Mouse (Mus musculus): Measurements from ENCODE around the gene Bfsp1. TPM values are rescaled to one million over a fixed set of nuclear protein-coding genes. Genes with fewer than 3 reads are reported as not detected.

Gene Bfsp1
- polyA plus RNA-seq, 3 experiments from 2014 or later, result not detected

DNA sequence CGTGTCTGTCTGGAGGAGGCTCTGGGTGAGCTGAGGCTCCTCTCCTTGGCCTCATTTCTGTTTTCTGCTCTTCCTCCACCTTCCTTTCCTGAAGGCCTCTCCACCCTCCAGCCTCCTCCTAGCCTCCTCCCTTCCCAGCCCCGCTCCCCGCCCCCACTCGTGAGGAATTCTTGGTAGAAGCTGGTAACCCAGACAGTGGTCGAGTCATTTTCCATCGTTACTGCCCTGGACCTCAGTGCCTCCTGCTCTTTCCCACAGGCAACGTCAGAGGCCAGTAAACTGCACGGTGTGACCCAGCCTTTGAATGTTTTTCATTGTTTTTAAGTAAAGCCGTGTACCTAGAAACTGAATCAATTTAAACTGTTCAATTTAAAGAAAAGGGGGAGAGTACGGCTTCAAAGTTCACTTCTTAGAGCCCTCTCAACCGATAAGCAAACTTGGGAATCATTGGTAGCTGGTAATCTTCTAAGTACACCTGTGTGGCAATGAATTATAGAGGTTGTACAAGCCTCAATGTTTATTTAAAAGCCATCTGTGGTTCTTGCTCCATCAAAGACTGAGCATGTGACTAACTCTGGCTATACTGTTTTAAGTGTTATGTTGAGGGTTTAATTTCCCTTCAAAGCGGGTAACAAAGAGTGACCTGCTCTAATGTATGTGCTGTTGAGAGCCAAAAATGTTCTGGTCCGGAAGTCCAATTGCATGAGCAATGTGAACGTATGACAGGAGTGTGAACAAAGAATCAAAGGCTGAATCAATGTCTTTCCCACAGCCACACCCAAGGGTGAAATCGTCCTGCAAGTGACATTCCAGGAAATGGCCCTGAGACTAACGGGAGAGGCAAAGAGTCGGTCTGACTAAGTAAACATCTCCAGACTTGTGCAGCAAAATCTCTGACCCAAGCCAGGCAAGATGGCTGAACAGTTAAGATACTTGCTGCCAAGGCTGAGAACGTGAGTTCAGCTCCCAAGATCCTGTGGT lies 10.4 kb downstream of the Bfsp1 start:
- no peak for ATAC-seq

GRCm38 (mm10) chr2:143851354-143852221 lies 11.4 kb downstream of the Bfsp1 start:
- ATAC-seq, result no peak

- ATAC-seq, result no peak
These were observed 15.7 kb downstream of the Bfsp1 start for GRCm38 (mm10) chr2:143847291-143847690.

GRCm38 (mm10) chr2:143846799-143847198 lies 16.2 kb downstream of the Bfsp1 start:
- ATAC-seq, result no peak

- ATAC-seq, result no peak
These were observed 18.2 kb downstream of the Bfsp1 start for GRCm38 (mm10) chr2:143844779-143845178.

GRCm38 (mm10) chr2:143841536-143841935 lies 21.4 kb downstream of the Bfsp1 start:
- ATAC-seq, result no peak

DNA sequence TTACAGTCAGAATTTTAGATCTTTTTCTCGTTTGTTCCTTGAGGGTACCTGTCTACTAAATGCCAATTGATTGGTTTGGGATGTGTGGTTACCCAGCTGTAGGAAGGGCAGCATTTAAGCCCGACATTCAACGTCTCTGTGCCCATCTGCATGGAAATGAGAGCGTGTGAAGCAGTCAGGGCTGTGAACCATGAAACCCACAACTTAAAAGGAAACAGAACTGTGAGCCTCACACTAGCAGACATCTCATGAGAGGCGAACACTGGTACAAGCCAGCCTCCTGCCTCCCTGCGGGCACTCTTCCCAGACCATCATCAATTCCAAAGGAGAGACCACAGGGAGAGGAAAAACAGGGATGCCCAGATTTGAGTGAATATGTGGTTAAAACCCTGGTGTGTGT lies 22.1 kb downstream of the Bfsp1 start:
- no peak for ATAC-seq

DNA sequence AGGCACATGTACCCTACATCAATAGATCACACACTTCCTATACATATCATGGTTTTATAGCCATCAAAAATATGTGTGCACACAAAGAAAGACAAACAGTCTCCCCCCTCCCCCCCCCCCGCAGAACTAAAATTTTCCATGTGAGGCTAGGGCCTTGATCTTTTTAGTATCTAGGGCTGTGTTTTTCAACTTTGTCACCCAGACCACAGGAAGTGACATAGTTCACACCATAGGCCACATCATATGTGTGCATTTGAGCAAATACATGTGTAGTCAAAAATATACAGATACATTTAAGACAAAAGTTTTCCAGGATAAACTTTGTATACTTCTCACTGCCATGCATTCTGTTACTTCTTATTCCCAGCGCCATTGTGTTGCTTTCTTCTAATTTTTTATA lies 23.5 kb downstream of the Bfsp1 start:
- peak; percentile 63 for ATAC-seq

DNA sequence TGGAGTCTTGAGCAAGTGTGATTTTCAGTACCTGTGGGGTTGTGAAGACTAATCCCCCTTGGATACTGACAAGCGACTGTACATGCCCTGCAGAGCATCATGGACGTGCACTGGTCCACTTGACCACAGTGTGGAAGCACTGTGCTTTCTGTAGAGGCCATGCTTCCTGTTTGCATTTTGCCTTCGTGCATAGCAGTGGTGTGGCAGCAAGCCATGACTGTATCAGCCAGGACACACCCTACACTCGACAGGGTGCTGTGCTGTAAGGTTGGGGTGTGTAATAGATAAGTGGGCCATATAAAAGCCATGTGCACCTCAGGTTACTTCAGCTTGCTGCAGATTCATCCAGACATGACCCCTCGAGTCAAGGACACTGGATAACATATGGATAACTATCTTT lies 24.3 kb downstream of the Bfsp1 start:
- ATAC-seq, result peak; percentile 59

GRCm38 (mm10) chr2:143837291-143837701 lies 25.7 kb downstream of the Bfsp1 start:
- peak; percentile 72 for ATAC-seq

GRCm38 (mm10) chr2:143835820-143836219 lies 27.2 kb downstream of the Bfsp1 start:
- ATAC-seq, result no peak

GRCm38 (mm10) chr2:143834082-143834481 lies 28.9 kb downstream of the Bfsp1 start:
- ATAC-seq, result no peak

DNA sequence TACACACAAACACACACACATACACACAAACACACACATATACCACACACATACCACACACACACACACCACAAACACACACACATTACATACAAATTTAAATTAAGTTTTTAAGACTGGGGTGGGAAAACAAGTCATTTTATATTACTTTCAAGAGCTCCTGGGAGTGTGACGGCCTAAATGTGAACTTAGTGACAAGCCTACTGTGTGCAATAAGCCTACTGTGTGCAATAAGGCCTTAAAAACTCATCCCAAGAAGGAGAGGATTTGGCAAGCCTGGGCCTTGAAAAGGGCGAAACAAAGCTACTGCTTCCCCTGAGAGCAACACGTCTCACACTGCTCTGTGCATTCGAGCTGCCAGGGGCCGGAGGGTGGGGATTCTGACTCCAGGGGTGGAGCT lies 30.3 kb downstream of the Bfsp1 start:
- ATAC-seq, result no peak

DNA sequence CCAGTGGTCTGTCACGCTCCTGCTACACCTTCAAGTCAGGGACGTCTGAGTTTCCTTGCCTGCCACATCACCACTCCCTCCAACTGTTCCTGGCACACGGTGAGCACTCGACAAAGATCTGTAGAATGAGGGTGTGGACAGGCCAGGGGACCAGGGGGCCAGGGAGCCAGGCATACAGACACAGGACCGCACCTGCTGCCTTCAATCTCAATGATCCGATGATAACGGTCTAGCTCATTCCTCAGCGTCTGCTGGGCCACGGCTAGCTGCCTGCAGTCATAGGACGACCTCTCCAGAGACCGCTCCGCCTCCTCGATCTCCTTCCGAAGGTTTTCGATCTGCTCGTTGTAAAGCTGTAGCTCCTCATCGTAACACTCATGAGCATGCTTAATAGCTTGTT lies 31.3 kb downstream of the Bfsp1 start:
- ATAC-seq, result no peak

DNA sequence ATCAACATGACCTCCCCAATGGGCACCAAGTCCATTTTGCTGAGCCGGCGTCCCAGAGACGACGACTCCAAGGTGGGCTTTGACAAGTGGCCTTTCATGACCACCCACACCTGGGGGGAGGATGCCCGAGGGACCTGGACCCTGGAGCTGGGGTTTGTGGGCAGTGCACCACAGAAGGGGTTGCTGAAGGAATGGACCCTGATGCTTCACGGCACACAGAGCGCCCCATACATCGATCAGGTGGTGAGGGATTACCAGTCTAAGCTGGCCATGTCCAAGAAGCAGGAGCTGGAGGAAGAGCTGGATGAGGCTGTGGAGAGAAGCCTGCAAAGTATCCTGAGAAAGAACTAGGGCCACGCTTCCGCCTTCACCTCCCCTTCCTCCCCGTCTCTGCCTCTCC lies 49.5 kb downstream of the Bfsp1 start:
- ATAC-seq, result no peak

DNA sequence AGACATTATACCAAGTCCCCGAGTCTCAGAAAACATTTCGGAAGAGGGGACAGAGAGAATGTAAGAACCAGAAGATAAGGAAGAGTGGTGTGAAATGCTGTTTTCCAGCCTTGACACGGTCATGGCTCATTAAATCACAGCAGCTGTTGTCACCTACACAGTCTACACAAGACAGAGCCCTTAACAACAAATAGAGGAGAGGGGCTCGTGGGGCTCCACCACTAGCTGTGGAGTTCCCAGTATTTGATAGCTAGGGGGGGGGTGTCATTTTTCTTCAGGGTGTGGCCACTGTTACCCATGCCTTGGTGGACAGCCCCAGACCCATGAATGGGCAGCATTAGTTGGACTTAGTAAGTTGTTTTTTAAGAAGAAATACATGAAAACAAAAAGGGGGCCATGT lies 50.7 kb downstream of the Bfsp1 start:
- ATAC-seq, result no peak

- ATAC-seq, result no peak
These were observed 54.2 kb downstream of the Bfsp1 start for GRCm38 (mm10) chr2:143808789-143809188.

- ATAC-seq, result no peak
These were observed 55.9 kb downstream of the Bfsp1 start for GRCm38 (mm10) chr2:143806924-143807664.

GRCm38 (mm10) chr2:143806140-143806923 lies 56.6 kb downstream of the Bfsp1 start:
- ATAC-seq, result no peak

DNA sequence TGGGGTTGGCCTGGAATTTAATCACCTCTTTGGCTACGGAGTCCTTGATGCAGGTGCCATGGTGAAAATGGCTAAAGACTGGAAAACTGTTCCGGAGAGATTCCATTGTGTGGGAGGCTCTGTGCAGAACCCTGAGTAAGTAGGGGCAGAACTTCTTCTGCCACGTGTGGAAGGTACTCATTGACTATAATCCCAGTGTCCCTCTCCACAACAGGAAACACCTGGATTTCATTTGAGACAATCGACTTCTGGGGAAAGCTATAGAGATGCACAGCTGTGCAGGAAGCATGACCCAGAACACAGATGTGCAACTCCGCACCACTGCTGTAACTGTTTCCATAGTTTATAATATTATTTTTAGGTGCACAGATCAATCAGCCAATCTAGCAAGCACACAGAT lies 61.9 kb downstream of the Bfsp1 start:
- ATAC-seq, result no peak

DNA sequence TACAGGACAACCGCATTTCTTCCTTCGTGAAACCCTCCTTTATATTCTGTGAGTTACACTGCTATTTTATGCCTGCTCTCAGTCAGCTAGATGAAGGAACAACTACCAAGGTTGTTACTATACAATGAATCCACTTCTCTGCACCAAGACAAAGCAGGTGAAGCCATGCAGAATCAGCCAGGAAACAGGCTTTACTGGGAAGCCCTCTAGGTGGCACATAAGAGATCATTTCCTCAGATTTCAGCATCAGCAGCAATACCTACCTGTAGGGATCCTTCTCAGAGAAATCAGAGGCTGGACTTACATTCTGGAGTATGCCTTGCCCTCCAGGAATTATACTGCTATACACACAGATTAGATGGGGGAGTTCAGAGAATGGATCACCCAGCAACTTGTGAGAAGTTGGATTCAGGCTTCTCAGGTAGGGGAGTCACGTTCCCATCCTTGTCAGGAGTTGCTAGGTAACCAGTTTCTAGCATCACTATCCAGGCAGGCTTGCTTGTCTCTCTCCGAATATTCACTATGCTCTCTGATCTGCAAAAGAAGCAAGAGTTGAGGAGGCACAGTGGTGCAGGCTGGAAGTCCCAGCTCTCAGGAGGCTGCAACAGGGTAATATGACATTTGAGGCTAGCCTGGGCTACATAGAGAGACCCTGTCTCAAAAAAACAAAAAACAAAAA lies 66.5 kb downstream of the Bfsp1 start:
- no peak for ATAC-seq

All from inflammation-experienced regulatory T-cells, adult 6 months (primary cell).